Comparison of ENCODE assay signal across 9 mouse cellular contexts in genomic region chr7:46218415-46218814, GRCm38 (mm10). TPM values are rescaled to one million over a fixed set of nuclear protein-coding genes. Genes with fewer than 3 reads are reported as not detected.
DNase-seq lines count a peak whose midpoint lies in the region; ATAC-seq lines count a peak whose summit lies in the region.
"Had no signal": no experiment of that assay in that cellular context is flagged by ENCODE, and none has a peak within 500 bp of the region (broad histone marks: within the 10 kb centered on the region; RNA-seq: fewer than 3 reads in every experiment).

No protein-coding gene starts in this region.

- peak; percentile 80 for ATAC-seq in embryonic facial prominence, embryonic 14.5 days (ENCODE audit: low read depth)

- no peaks in the 10 kb centered on the region for H3K9me3 ChIP-seq in embryonic facial prominence, embryonic 14.5 days (ENCODE audit: control insufficient read depth, low read length)

- peak; percentile 40 for DNase-seq in left cerebral cortex, postnatal 4 days
- no peak for DNase-seq in left cerebral cortex, adult 9 months (ENCODE audit: low spot score in 2 of 2)
- DNase-seq in embryonic facial prominence, embryonic 14.5 days (ENCODE audit: low spot score) = peak; percentile 50
- peak; percentile 25 to 58 for DNase-seq in kidney, postnatal 25 days
- peak; percentile 89 for DNase-seq in retina, postnatal 1 day
- no peak for DNase-seq in layer of hippocampus, adult 9-11 months
- DNase-seq in right cerebral cortex, postnatal 36 days (ENCODE audit: low spot score in 2 of 2) = no peak
- DNase-seq in lung, postnatal 36 days = no peak

- WGBS in embryonic facial prominence, embryonic 14.5 days = 10% methylated on average over 8 of the region's 11 CpGs

- intact Hi-C loops in left cerebral cortex, postnatal 4 days (cut with DNase I) = no loop called here

- no peaks in the 10 kb centered on the region for H3K36me3 ChIP-seq in embryonic facial prominence, embryonic 14.5 days (ENCODE audit: control insufficient read depth, insufficient read depth, low read length)

- H3K27ac ChIP-seq in embryonic facial prominence, embryonic 14.5 days (replicated peaks; ENCODE audit: low read depth, low read length) = no peak overlapping the region

- no peak overlapping the region for H3K4me2 ChIP-seq in embryonic facial prominence, embryonic 14.5 days (ENCODE audit: low read depth, low read length)

- H3K4me1 ChIP-seq in embryonic facial prominence, embryonic 14.5 days (ENCODE audit: control insufficient read depth, insufficient read depth, low read length) = no peaks in the 10 kb centered on the region

- no peaks in the 10 kb centered on the region for H3K27me3 ChIP-seq in embryonic facial prominence, embryonic 14.5 days (replicated peaks; ENCODE audit: control insufficient read depth, insufficient read depth, low read length)

- no peak overlapping the region for H3K4me3 ChIP-seq in embryonic facial prominence, embryonic 14.5 days (ENCODE audit: low read depth, low read length)

- no peak overlapping the region for H3K9ac ChIP-seq in embryonic facial prominence, embryonic 14.5 days (ENCODE audit: low read depth, low read length)

RNA-seq across cellular contexts. Expression of gene Ush1c, which starts 19.9 kb away (rescaled TPM):
- under 1 TPM; 0.40 to 0.54 TPM for total RNA-seq in left cerebral cortex, postnatal 4 days (2021)
- polyA plus RNA-seq in embryonic facial prominence, embryonic 14.5 days (2014; fragmentation: Nextera tagmentation; extraction: Ambion mirVana) = 0.68 and 1.1 TPM in 2 replicates
- total RNA-seq: left cerebral cortex, postnatal 25 days had no signal

RNA-seq across cellular contexts. Expression of gene Otog, which starts 22.4 kb away (rescaled TPM):
- total RNA-seq in left cerebral cortex, postnatal 4 days (2021) = under 1 TPM; 0.08 to 0.26 TPM
- polyA plus RNA-seq in embryonic facial prominence, embryonic 14.5 days (2014; fragmentation: Nextera tagmentation; extraction: Ambion mirVana) = 2.3 and 2.4 TPM in 2 replicates

RNA-seq across cellular contexts. Expression of gene Abcc8, which starts 38.6 kb away (rescaled TPM):
- total RNA-seq in left cerebral cortex, postnatal 4 days (2021) = 10 to 100 TPM; 18.2 to 23.1 TPM
- 2.8 TPM in 2 replicates for polyA plus RNA-seq in embryonic facial prominence, embryonic 14.5 days (2014; fragmentation: Nextera tagmentation; extraction: Ambion mirVana)

Comparison
In these comparisons a context has a peak if more than half of its experiments do, and no peak if none do; other contexts are left out.
1. DNase-seq: peak in left cerebral cortex, postnatal 4 days (single experiment), embryonic facial prominence, embryonic 14.5 days (single experiment), kidney, postnatal 25 days (2 of 2) and retina, postnatal 1 day (single experiment); none in left cerebral cortex, adult 9 months (0 of 2), layer of hippocampus, adult 9-11 months (single experiment), right cerebral cortex, postnatal 36 days (0 of 2) and lung, postnatal 36 days (single experiment).